Mouse (Mus musculus): ENCODE measurements around the gene Kcnj1.

The Kcnj1 gene

GRCm38 (mm10) chr9:32400662-32401161 lies 28.4 kb downstream of the Kcnj1 start:
- DNase-seq, result peak; percentile 63 to 78

- DNase-seq, result peak; percentile 72
Measured at GRCm38 (mm10) chr9:32405191-32405925, 33.1 kb downstream of the Kcnj1 start.

GRCm38 (mm10) chr9:32408730-32409059 lies 36.4 kb downstream of the Kcnj1 start:
- DNase-seq, result no peak

GRCm38 (mm10) chr9:32409060-32409961 lies 37.0 kb downstream of the Kcnj1 start:
- DNase-seq, result peak in 1 of 2 experiments; percentile 33

GRCm38 (mm10) chr9:32410671-32411070 lies 38.4 kb downstream of the Kcnj1 start:
- DNase-seq, result no peak

- DNase-seq, result peak in 1 of 2 experiments; percentile 43
Measured at GRCm38 (mm10) chr9:32411507-32411906, 39.2 kb downstream of the Kcnj1 start.

GRCm38 (mm10) chr9:32412836-32413580 lies 40.7 kb downstream of the Kcnj1 start:
- no peak for DNase-seq

GRCm38 (mm10) chr9:32414956-32415355 lies 42.7 kb downstream of the Kcnj1 start:
- no peak for DNase-seq

GRCm38 (mm10) chr9:32415952-32416351 lies 43.7 kb downstream of the Kcnj1 start:
- no peak for DNase-seq

GRCm38 (mm10) chr9:32417466-32418116 lies 45.3 kb downstream of the Kcnj1 start:
- no peak for DNase-seq

GRCm38 (mm10) chr9:32420711-32421110 lies 48.4 kb downstream of the Kcnj1 start:
- DNase-seq, result no peak

GRCm38 (mm10) chr9:32425321-32425720 lies 53.0 kb downstream of the Kcnj1 start:
- no peak for DNase-seq

GRCm38 (mm10) chr9:32431061-32431460 lies 58.8 kb downstream of the Kcnj1 start:
- DNase-seq, result no peak

GRCm38 (mm10) chr9:32434241-32435213 lies 62.2 kb downstream of the Kcnj1 start:
- DNase-seq, result no peak

GRCm38 (mm10) chr9:32443115-32443514 lies 70.8 kb downstream of the Kcnj1 start:
- no peak for DNase-seq

GRCm38 (mm10) chr9:32443817-32444216 lies 71.5 kb downstream of the Kcnj1 start:
- DNase-seq, result no peak

- DNase-seq, result no peak
Measured at GRCm38 (mm10) chr9:32444453-32445201, 72.3 kb downstream of the Kcnj1 start.

GRCm38 (mm10) chr9:32445789-32446188 lies 73.5 kb downstream of the Kcnj1 start:
- no peak for DNase-seq

- DNase-seq, result no peak
Measured at GRCm38 (mm10) chr9:32448766-32449165, 76.5 kb downstream of the Kcnj1 start.

All from kidney, adult 8-10 months (tissue).